Mouse (Mus musculus) lung, postnatal 25 days (tissue): ENCODE measurements at regions not wholly inside any gene's neighbourhood (a gene's known extent, or its start where the extent isn't known, plus 50 kb on each side); places are given as distances from the start of the nearest gene placed in this dataset.
A peak's percentile ranks its signal among the peaks of the same experiment; 100 is the strongest.

Source experiments
- DNase-seq: peaks from one replicate; pipeline ENCODE4 v3.0.0; 2022; ENCODE audit warnings: low spot score

DNA sequence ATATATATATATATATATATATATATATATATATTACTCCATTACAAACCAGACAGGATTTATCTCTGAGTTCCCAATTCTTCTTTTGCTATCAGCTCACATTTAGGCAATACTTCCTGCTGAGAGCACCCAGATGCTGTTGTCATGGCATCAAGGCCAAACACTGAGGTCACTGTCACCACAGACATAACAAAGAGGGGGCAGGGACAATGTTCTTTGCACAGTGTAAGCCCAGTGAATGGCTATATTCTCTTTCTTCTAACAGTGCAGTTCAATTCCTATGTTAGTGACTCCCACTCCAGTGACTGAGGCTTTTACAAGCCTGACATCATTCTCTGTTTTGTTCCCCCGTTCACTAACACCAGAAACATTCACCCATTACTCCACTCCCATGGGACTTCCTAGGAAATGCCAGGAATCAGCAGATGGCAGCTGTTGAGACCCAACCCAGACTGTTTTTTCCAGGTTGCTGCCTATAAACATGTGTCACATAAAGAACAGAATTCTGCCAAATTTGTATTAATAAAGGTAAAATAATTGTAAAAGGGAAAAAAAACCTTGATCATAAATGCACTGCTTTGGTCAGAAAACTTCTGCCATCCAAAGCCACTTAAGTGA is 289.5 kb downstream of the Slc22a22 start:
- no peak for DNase-seq

DNA sequence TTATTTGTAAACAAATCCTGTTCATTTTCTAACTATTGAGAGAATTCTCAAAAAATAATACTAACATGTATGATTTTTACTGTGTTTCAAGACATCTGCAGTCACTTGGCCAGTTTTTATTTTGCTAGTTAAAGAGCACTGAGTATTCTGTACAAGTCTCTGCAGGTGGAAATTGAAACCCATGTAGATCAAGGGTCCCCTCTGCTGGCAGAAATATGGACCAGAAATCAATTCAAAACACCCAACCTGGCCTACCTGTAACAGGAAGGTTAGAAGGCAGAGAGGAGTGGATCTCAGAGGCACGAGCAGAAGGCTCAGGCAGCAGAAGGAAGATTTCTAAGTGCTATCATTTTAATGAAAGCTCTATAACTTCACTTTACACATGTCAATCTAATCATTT is 298.3 kb downstream of the Slc22a22 start:
- DNase-seq = no peak

DNA sequence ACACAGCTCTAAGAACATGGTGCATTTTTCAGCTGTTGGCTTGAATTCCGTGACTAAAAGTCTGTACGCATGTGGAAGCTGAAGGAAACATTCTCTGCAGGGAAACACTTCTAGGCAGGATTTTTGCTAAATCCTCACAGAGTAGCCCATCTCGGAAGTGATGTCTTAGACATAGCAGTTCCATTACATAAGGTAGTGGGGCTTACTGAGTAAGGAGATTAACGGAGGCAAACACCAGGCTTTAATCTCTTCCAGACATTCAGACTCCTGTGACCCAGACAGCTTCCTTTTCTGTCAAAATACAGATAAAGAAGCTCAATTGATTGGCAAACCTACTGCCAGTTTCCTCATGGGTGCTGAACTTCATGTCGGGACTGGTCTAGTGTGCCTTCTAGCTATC is 304.7 kb downstream of the Slc22a22 start:
- no peak for DNase-seq

DNA sequence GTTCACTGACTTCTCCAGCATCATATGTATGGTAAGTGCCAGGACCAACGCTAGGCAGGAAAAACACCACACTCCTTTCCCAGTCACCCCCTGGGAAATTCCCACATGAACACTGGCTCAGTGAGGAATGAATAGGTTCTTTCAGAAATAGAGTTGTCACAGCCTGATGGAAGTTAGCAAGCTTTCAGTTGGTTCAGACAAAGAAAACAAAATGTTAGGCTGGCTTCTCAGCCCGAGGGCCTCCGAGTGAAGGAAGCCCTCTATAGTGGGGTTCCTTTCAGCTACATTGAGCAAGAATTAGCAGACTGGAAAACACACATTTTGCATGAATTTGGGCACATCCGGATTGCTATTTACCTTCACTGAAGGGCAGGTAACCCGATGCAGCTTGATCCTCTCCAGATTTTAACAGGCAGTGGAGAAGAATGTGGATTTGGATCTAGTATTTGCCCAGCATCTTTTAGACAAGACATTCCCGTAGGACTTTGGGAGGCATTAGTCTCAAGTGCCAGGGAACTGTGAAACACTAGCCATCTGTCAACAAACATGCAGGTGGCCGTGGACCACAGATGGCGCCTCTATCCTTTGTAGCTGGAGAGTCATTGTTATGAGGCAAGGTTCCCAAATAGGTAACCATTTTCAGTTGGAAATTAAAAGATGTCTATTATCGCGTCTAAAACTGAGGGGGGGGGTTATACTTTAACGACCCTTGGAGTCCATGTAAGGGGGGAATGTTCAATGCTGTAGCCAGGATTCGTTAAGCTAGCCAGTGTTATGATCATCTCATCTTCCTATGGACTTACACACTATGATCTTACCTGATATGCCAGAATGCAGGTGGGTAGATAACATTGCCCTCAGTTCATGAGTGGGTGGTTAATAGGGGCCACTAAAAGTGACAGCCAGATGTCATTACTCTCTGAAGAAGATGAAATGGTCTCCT is 314.8 kb downstream of the Slc22a22 start:
- no peak for DNase-seq

DNA sequence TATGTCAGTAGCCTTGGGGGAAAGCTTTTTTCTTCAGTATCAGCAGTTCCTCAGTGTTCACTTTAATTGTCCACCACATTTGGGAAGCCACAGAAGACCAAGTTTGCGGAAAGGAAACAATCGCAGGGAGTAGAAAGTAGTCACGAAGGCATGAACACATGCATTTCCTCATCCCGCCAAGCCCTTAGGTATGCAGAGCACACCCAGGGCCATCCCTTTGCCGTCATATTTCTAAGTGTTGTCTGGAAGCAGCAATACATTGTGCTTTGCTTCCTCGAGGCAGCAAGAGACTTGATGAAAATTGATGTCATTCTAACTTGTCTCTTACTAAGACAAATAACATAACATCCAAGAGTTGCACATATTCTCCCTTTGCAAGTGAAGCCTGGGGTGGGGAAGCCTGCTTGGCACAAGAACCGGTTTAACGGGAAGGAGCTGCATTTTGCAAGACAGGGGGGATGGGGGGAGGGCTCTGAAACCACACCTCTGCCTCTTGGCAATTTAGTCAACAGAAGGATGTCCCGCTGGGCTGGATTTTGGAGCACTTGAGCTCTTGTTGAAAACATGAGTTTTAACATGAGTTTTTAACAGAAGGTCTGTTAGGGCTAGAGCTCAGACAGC is 337.2 kb downstream of the Slc22a22 start:
- DNase-seq = no peak

DNA sequence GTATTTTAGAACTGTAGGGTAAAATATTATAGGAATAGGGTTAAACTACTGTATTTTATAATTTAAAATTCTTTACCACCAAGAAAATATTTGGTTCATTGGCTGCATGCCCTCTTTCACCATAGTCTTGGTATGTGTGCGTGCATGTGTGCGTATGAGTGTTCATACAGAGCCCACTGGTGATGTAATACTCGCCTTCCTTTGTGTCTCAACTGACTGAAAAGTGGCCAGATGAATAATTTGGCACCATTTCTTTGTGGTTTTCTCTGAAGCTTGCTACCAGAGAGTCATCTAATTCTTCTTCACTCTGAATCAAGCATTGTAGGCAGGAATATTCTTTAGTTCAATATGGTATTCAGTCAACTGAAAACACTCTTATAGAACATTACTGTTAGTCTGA is 372.7 kb downstream of the Slc22a22 start:
- no peak for DNase-seq

DNA sequence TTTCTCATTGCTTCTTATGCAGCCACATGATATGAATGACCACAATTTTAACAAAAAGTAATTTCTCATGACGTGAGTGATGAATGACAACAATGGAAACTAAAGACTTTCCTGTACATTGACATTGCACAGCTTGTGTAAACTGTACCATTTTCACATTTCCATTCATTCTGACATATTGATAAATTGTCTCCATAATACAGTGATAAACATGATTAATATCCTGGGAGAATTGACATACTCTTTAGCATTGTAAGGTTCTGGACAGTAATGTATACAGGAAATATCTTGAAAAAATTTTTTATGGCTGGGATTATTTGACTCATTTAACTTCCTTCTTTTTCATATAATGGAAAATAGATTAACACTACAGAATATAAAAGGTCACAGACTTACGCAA is 380.1 kb downstream of the Slc22a22 start:
- no peak for DNase-seq

DNA sequence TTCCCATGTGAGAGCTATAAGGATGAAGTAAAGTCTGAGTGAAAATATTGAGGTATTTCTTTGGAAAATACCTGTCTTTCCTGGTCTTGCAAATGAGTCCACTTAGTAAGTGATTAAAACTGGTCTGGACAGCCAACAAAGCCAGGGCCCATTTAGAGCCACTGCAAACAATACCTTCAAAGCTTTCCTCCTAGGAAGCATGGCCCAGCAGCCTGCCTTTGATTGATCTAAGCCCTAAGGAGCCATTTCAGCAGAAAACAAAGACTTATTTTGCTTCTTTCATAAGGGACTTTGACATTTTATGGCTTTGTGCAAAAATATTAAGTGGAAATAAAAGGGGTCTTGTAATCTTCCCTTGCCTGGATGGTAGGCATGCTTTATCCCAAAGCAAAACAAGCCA is 397.6 kb downstream of the Slc22a22 start:
- DNase-seq = no peak

DNA sequence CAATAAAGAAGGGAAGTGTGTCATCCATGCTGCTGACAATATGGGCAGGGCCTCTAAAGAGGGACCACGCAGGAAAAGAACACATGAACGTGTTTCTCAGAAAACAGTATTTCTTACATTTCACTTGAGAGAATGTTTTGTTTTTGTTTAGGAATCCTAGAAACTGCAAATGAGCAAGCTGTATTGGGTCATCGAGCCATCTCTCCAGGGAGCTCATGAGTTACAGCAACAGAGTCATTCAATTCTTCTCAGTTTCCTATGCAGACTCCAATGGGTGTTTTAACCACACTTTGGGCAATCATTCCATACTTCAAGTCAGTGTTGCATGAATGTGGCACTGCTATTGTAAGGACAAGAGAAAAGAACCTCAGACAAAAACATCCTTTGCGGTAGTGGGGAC is 403.6 kb downstream of the Slc22a22 start:
- DNase-seq = no peak

DNA sequence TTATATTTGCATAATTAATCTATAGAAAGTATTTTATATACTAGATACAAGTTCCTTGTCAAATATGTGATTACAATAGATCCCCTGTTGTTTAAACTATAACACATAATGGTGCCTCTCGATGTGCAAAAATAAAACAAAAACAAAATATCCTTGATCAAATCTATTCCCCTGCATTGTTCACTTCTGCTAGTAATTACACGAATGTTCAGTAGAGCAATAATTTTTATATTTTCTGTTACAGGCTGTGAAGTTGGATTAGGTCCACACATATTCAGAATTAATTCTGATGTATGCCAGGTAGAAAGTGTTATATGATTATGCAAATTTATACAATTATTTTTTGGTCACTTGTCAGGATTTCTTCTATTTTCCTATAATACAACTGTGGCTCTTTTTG is 415.9 kb downstream of the Slc22a22 start:
- DNase-seq = no peak

DNA sequence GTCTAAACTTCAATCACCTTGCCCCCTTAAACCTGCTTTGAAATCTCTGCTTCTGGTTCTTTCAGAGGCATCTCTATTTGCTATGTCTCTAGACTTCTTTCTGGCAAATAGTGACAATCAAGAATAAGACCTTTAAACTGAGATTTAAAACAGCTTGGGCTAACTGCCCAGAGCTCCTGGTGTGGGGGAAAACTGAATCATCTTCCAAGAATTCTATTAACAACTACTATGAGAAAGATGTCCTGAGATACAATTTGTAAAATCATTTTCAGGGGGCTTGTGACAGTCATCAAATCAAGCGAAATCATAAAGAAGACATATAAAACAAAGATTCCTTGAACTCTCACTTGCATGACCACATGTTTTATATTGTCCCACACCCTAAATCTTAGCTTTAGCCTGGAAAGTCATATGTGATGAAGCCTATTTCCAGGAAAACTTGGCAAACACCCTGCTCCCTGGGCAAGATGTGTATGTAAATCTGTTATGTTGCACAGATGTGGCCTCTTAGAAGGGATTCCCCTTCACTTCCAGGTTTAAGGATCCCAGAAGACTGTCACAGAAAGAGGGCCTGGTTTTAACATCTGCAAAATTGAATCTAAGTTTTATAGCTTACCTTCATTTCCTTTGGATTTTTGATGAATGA is 417.8 kb downstream of the Slc22a22 start:
- no peak for DNase-seq

DNA sequence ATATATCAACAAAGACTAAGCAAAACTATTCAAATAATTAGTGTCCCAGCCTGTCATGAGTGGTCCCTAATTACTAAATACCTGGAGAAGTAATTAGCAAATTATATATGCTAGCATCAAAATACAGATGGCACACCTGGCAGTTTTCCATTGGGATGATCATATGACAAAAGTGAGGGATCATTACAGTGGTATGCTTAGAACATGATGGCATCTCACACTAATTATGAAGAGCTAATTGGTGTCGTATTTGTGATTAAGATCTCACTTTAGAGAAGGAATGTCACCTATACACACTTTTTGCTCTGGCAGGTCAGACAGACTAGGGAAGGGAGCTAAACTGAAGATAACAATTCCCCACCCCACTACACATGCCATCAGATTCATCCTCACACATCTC is 425.1 kb downstream of the Slc22a22 start:
- DNase-seq = no peak

DNA sequence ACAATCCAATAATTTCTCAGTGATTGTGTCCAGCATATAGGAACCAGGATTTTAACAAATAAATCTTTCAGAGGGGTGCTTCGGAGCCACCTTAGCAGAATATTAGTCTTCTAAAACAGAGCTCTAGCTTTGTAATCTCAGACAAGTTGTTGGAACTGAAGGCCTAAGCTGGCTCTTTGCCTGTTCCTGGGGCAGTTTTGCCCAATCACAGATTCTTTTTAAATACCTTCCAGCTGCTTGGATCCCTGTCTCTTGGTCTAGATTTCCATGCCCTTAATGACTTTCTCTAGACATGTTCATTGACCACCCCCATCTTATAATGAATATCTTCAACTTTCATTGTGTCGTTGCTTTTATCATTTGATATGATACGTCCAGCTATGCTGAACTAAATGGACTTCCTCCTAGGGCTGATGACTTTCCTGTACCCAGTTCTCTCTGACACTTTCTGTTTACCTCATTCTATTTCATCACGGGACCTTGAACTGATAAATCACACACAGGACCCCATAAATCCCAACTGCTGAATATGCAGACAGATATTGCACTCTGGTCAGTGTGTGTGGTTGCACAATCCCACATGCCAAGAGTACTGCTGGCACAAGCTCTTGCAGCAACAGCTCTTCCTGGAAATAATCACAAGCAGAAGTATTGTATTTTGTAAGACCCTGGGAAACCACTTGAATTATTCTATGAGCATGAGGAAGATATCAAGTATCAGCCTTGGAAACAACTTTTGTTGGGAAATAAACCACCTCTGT is 440.4 kb downstream of the Slc22a22 start:
- DNase-seq = peak; percentile 26

DNA sequence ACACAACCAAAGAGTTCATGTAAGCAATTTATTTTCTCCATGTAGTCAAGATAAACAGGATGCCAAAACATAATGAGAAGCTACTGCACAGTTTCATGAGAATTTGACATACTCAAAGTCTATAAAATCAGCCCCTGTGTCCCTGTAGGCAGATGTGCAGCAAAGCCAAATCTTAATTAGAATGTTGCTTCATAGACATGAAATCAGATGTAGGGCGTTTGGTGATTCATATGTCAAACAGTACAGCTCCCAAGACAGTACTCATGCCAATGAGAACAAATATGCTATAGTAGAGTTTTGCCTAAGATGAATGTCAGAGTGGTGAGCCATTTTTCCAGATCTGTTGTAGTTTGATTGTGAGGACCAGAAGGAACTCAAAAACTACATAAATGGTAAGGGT is 444.4 kb downstream of the Slc22a22 start:
- DNase-seq = no peak
